In the genomic region with DNA sequence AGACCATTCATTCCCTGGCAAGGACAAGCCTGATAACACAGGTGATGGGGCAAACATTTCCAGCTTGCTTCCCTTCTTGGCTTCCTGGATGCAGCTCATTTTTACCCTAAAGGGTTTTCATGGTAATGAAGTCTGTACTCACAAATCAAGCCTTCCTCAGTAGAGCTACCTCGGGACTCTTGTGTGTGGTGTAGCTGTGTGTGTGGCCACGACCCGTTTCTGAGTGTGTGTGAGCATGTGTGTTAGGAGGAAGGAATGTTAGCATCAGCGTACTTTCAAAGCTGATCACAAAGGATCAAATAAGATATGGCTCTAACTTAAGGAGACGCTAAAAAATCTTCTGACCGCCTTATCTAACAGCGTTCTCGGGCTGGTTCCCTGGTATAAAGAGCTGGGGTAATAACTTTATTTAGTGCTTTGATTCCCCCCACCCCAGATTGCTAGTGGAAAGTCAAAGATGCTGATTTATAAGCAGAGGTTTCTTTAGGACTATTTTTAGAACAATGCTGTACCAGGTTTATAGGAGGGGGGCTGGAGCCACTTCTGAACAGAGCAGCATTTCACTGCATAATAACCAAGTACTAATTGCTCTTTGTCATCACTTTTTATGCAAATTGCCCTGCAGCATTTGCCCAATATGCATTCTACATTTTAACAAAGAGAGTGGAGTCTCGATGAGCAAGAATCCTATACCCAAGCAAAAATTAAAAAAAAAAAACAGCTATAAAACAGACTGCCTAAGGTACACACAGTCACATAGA, we compare ENCODE assay signal across 1 mouse cellular context.
TF ChIP-seq lines count a peak whose summit lies in the region.

No protein-coding gene starts in this region.

TF ChIP-seq in MEL, 35 proteins besides CTCF, POLR2A, EP300 and RAD21:
- TF ChIP-seq ZKSCAN1 (IDR thresholded peaks at IDR 0.05; ENCODE audit: low read depth, low read length) (no peak), TAL1 (IDR thresholded peaks at IDR 0.05; ENCODE audit: low read length) (no peak), UBTF (IDR thresholded peaks at IDR 0.05; ENCODE audit: borderline replicate concordance, insufficient read depth, low read depth, low read length) (no peak), MAZ (IDR thresholded peaks at IDR 0.05; ENCODE audit: low read depth, low read length) (no peak), SIN3A (IDR thresholded peaks at IDR 0.05; ENCODE audit: low read length) (no peak), MYB (IDR thresholded peaks at IDR 0.05; ENCODE audit: low read depth, low read length) (no peak), MXI1 (IDR thresholded peaks at IDR 0.05; ENCODE audit: low read depth, low read length) (no peak), MEF2A (IDR thresholded peaks at IDR 0.05; ENCODE audit: extremely low read depth, insufficient replicate concordance, low read depth, low read length, poor library complexity, severe bottlenecking) (no peak)
